Mouse (Mus musculus): ENCODE measurements at regions not wholly inside any gene's neighbourhood (a gene's known extent, or its start where the extent isn't known, plus 50 kb on each side); places are given as distances from the start of the nearest gene placed in this dataset.

- TF ChIP-seq CTCF (IDR thresholded peaks at IDR 0.05; ENCODE audit: control insufficient read depth, insufficient read depth, insufficient read length) (no peak), MYOG (IDR thresholded peaks at IDR 0.05; ENCODE audit: control insufficient read depth, extremely low read depth, insufficient read length) (no peak), USF1 (IDR thresholded peaks at IDR 0.05; ENCODE audit: low read depth) (no peak), FOSL1 (IDR thresholded peaks at IDR 0.05; ENCODE audit: insufficient read depth, low read length, poor library complexity, severe bottlenecking) (no peak), MYOD1 (IDR thresholded peaks at IDR 0.05; ENCODE audit: control insufficient read depth, insufficient read length, low read depth) (no peak)
These were observed 58.3 kb downstream of the Vcpkmt start for GRCm38 (mm10) chr12:69524337-69525035.

All from C2C12 (cell line).